10 mouse cellular contexts compared by ENCODE assay signal in the genomic region with DNA sequence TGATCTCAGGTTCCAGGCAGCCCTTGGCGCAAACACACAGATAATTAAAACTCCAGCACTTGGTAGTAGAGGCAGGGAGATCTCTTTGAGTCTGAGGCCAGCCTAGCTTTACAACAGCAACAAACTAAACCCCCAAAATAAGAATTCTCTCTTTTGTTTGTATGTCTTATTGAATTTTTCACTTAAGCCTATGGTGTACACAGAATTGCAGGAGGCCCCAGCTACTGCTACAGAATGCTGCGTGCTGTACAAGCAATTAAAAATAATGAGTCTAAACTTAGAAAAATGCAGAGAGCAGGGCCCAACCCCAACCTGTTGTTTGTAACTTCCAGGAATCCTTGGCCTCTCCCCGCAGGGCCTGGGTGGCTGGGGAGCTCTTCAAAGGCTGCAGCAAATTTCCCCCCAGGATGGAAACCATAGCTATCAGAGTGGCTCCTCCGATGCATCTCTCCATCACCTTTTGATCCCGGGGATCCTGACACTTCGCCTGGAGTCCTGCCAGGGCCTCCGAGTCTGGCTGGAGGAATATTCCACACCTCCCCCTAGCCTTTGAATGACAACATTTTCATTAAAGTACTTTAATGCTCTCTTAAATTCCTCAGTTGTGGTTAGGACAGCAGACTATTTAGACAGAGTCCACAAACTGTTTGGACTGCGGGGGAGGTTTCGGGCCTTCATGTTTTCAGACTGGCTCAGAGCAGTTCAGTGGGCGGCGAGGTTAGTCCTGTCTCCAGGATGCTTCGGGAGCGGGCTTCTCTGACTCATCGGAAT.
DNase-seq lines count a peak whose midpoint lies in the region; ATAC-seq lines count a peak whose summit lies in the region.
"Had no signal": no experiment of that assay in that cellular context is flagged by ENCODE, and none has a peak within 500 bp of the region (broad histone marks: within the 10 kb centered on the region; RNA-seq: fewer than 3 reads in every experiment).

No protein-coding gene starts in this region.

- no peak for DNase-seq in kidney, adult 8-10 months
- DNase-seq in R1 (ENCODE audit: low read depth, low spot score), result peak; percentile 13
- DNase-seq in mesoderm, embryonic 11.5 days (ENCODE audit: low read depth, low spot score), result peak; percentile 6
- no peak for DNase-seq in neural tube, embryonic 10.5 days (ENCODE audit: extremely low spot score, low spot score)
- no peak for DNase-seq in thymus, postnatal 14 days
- no peak for DNase-seq in gastrocnemius, adult 18-20 months (ENCODE audit: low spot score)

- no peaks in the 10 kb centered on the region for H3K27me3 ChIP-seq in kidney, embryonic 14.5 days (ENCODE audit: control insufficient read depth, insufficient read depth, low read length)
- H3K27me3 ChIP-seq in heart, embryonic 16.5 days (ENCODE audit: control insufficient read depth, insufficient read depth, low read length), result no peaks in the 10 kb centered on the region
- H3K27me3 ChIP-seq: neural tube, embryonic 15.5 days had no signal

- H3K9ac ChIP-seq in kidney, embryonic 14.5 days (ENCODE audit: low read depth, low read length), result no peak overlapping the region
- H3K9ac ChIP-seq in heart, embryonic 16.5 days (ENCODE audit: low read length), result peak overlapping the region; percentile 18; the same call in 1 of the 2 replicates
- H3K9ac ChIP-seq: neural tube, embryonic 15.5 days had no signal

- H3K4me1 ChIP-seq in kidney, embryonic 14.5 days (ENCODE audit: control insufficient read depth, insufficient read depth, low read length), result no peaks in the 10 kb centered on the region
- H3K4me1 ChIP-seq in heart, embryonic 16.5 days (ENCODE audit: control insufficient read depth, insufficient read depth, low read length), result peaks cover 15% of the 10 kb centered on the region
- H3K4me1 ChIP-seq: neural tube, embryonic 15.5 days had no signal

- no peak overlapping the region for H3K4me2 ChIP-seq in kidney, embryonic 14.5 days (replicated peaks; ENCODE audit: low read depth, low read length)
- no peak overlapping the region for H3K4me2 ChIP-seq in heart, embryonic 16.5 days (ENCODE audit: low read depth, low read length)
- H3K4me2 ChIP-seq: neural tube, embryonic 15.5 days had no signal

- no peaks in the 10 kb centered on the region for H3K36me3 ChIP-seq in kidney, embryonic 14.5 days (ENCODE audit: control insufficient read depth, insufficient read depth, low read length)
- H3K36me3 ChIP-seq in heart, embryonic 16.5 days (ENCODE audit: control insufficient read depth, insufficient read depth), result no peaks in the 10 kb centered on the region
- H3K36me3 ChIP-seq: neural tube, embryonic 15.5 days had no signal

- no peaks in the 10 kb centered on the region for H3K9me3 ChIP-seq in kidney, embryonic 14.5 days (ENCODE audit: control insufficient read depth, low read length)
- no peaks in the 10 kb centered on the region for H3K9me3 ChIP-seq in heart, embryonic 16.5 days (replicated peaks; ENCODE audit: control insufficient read depth, low read length)
- H3K9me3 ChIP-seq: neural tube, embryonic 15.5 days had no signal

- no peak overlapping the region for H3K4me3 ChIP-seq in kidney, embryonic 14.5 days (ENCODE audit: low read length)
- H3K4me3 ChIP-seq in heart, embryonic 16.5 days (ENCODE audit: low read length), result no peak overlapping the region
- H3K4me3 ChIP-seq: neural tube, embryonic 15.5 days had no signal

- H3K27ac ChIP-seq in kidney, embryonic 14.5 days (ENCODE audit: low read depth, low read length), result no peak overlapping the region
- H3K27ac ChIP-seq in heart, embryonic 16.5 days (ENCODE audit: low read length), result peak overlapping the region; percentile 57
- H3K27ac ChIP-seq: neural tube, embryonic 15.5 days had no signal

- peak; percentile 73 for ATAC-seq in kidney, embryonic 14.5 days (ENCODE audit: low FRiP score, low TSS enrichment)
- no peak for ATAC-seq in heart, embryonic 16.5 days (replicated peaks; ENCODE audit: extremely low read depth, insufficient read depth, low FRiP score)
- ATAC-seq: inflammation-experienced regulatory T-cells, adult 6 months had no signal

- WGBS in kidney, embryonic 14.5 days, result 29% methylated on average over 14 of the region's 14 CpGs
- 35% methylated on average over 14 of the region's 14 CpGs for WGBS in heart, embryonic 16.5 days

Comparison
In these comparisons a context has a peak if more than half of its experiments do, and no peak if none do; other contexts are left out.
1. DNase-seq: peak in R1 (single experiment) and mesoderm, embryonic 11.5 days (single experiment); none in kidney, adult 8-10 months (0 of 2), neural tube, embryonic 10.5 days (single experiment), thymus, postnatal 14 days (single experiment) and gastrocnemius, adult 18-20 months (single experiment).